Mouse (Mus musculus) hindbrain, embryonic 15.5 days (tissue): ENCODE results near the gene Ppp1r8. TPM values are rescaled to one million over a fixed set of nuclear protein-coding genes. Genes with fewer than 3 reads are reported as not detected.

Experiments used
- ATAC-seq: fragments of 200-750 bp; cut with Nextera tagmentation; 2 replicates; pipeline ENCODE4 v1.8.0; 2017; ENCODE audit warnings: low read depth, moderate number of reproducible peaks, moderate TSS enrichment; ENCODE audit not compliant: low FRiP score
- H3K27ac ChIP-seq: fragments of 300-500 bp; sonication (generic); replicated peaks from 2 replicates; pipeline ENCODE4 v1.5.1; 2015; ENCODE audit warnings: mild to moderate bottlenecking, inconsistent platforms
- H3K27me3 ChIP-seq: fragments of 300-500 bp; sonication (generic); 2 replicates; pipeline ENCODE4 v1.6.1; 2015; ENCODE audit warnings: control low read depth, inconsistent platforms
- H3K36me3 ChIP-seq: fragments of 300-500 bp; sonication (generic); 2 replicates; pipeline ENCODE4 v1.6.1; 2015; ENCODE audit warnings: control low read depth, inconsistent platforms
- H3K4me1 ChIP-seq: fragments of 300-500 bp; sonication (generic); replicated peaks from 2 replicates; pipeline ENCODE4 v1.6.1; 2015; ENCODE audit warnings: control low read depth, inconsistent platforms
- H3K4me2 ChIP-seq: fragments of 300-500 bp; sonication (generic); 2 replicates; pipeline ENCODE4 v1.6.1; 2015; ENCODE audit warnings: moderate library complexity, mild to moderate bottlenecking, inconsistent platforms
- H3K4me3 ChIP-seq: fragments of 300-500 bp; sonication (generic); 2 replicates; pipeline ENCODE4 v1.5.1; 2015; ENCODE audit warnings: mild to moderate bottlenecking, inconsistent platforms
- H3K9ac ChIP-seq: fragments of 300-500 bp; sonication (generic); 2 replicates; pipeline ENCODE4 v1.6.1; 2015; ENCODE audit warnings: inconsistent platforms
- H3K9me3 ChIP-seq: fragments of 300-500 bp; sonication (generic); 2 replicates; pipeline ENCODE4 v1.6.1; 2016; ENCODE audit warnings: control low read depth, inconsistent platforms
- WGBS: fragments of 180-500 bp; shearing (Covaris S2); methylation state at CpG from one replicate; pipeline ENCODE4 v1.1.7; 2015; 5-methylcytosine and 5-hydroxymethylcytosine counted together
- polyA plus RNA-seq: library from polyadenylated mRNA; unstranded; fragments of >200 nt; fragmentation: Nextera tagmentation; extraction: Ambion mirVana; gene quantifications from 2 replicates; pipeline ENCODE4 v1.2.1, GENCODE M21; 2015

Ppp1r8 gene
- 49.6 and 53.0 TPM in 2 replicates for polyA plus RNA-seq

DNA sequence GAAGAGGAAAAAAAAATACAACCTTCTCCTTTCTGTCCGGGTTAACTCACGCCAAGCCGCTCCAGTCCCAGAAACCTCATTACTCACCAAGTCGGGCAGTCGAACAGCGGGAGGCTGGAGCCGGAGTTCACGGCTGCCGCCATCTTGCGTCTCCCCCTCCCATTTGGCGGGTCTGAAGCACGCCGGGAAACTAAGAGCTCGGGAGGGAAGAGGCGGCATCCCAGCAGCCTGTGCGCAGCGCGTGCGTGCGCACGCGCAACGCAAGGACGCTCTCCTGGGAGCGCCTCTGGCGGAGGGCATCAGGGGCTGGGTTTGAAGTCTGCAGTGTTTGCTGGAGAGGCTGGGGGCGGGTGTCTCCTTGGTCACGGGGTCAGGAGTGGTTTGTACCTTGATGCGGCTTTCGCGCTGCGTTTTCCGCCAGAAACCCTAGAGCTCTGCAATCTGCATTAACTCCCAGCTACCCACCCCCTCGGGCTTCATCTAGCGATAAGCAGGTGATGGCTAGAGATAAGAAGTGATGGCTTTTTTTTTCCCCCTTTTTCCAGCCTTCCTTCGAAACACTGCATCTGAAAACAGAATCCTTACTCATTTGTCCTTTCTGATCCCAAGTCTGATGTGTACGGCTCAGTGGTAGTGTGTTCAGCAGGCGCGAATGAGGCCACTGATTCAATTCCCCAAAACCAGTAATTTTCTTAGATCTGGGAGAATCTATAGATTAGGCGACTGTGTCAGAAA, at the start of gene Ppp1r8:
Gene Ppp1r8, minus strand, starts transcription at position 200 of the 735 bp plus-strand sequence.
- Histone ChIP-seq H3K36me3 (peaks cover 26% of the 10 kb centered on the region), H3K4me2 (peak within 1 kb of the TSS; percentile 82), H3K9ac (peak within 1 kb of the TSS; percentile 67), H3K4me3 (peak within 1 kb of the TSS; percentile 61), H3K9me3 (no peaks in the 10 kb centered on the region), H3K27me3 (no peaks in the 10 kb centered on the region), H3K4me1 (peaks cover 18% of the 10 kb centered on the region), H3K27ac (peak within 1 kb of the TSS; percentile 92)
- under 1% methylated on average over 40 of the region's 40 CpGs for WGBS
- ATAC-seq = peak; percentile 98

DNA sequence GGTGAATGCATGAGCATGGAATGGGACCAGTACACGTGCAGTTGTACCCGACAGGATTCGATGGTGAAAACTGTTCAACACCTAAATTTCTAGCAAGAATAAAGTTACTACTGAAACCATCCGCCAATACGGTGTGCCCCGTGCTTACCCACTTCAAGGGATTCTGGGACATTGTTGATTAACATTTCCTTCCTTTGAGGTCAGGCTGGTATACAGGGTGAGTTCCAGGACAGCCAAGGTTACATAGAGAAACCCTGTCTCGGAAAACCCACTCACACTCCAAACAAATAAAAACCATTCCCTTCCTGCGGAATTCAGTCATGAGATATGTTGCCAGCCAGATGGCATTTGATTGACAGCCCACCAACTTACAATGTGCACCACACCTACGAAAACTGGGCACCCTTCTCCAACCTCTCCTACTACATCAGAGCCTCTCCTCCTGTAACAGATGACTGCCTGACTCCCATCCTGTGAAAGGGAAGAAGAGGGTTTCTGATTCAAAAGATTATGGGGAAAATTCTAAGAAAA, 41.9 kb upstream of the Ppp1r8 start:
- H3K4me3 ChIP-seq = peak overlapping the region; percentile 85
- H3K27me3 ChIP-seq = no peaks in the 10 kb centered on the region
- H3K4me1 ChIP-seq = peaks cover 29% of the 10 kb centered on the region
- H3K9ac ChIP-seq = peak overlapping the region; percentile 82
- no peak for ATAC-seq
- H3K9me3 ChIP-seq = no peaks in the 10 kb centered on the region
- 14% methylated on average over 9 of the region's 9 CpGs for WGBS
- H3K4me2 ChIP-seq = peak overlapping the region; percentile 87
- H3K36me3 ChIP-seq = no peaks in the 10 kb centered on the region
- peak overlapping the region; percentile 86 for H3K27ac ChIP-seq

DNA sequence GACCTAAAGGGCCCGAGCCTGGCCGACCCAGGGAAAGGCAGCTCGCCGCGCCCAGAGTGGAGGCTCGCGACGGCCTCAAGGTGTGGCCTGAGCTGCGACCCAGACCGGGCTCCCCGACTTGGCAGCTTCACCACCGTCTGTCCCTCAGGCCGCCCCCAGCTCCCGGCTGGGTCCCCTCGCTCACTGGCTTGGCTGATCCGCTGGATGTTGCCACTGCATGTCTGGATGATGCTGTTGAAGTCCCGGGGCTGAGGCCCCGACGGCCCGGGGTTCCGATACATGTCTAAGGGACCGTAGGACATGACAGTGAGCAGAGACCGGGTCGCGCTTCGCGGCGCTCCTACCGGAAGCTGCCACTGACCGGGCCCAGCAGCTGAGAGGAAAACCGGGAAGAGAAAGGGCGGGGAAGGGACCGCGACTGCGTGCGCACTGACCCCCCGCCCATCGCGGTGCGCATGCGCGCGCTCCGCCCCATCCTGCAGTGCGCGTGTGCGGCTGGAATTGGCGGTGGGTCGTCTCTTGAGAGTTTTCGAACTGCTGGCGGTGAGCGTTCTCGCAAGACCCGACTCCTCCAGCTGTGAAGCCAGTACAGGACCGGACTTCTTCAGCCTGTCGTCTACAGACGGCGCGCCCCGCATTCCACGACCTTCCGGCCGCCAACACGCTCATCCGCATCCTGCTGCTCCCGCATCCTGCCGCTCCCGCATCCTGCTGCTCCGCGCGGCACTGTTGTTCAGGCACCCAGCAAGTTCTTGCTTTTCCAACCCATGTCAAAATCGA, 41.3 kb upstream of the Ppp1r8 start, which contains the start of gene Stx12:
Gene Stx12, minus strand, starts transcription at position 446 of the 780 bp plus-strand sequence.
- Histone ChIP-seq H3K27ac (peak within 1 kb of the TSS; percentile 86), H3K27me3 (no peaks in the 10 kb centered on the region), H3K36me3 (no peaks in the 10 kb centered on the region), H3K4me3 (peak within 1 kb of the TSS; percentile 85), H3K4me1 (peaks cover 29% of the 10 kb centered on the region), H3K4me2 (peak within 1 kb of the TSS; percentile 87), H3K9ac (peak within 1 kb of the TSS; percentile 82), H3K9me3 (no peaks in the 10 kb centered on the region)
- ATAC-seq = peak; percentile 95
- whole genome bisulfite sequencing = under 1% methylated on average over 72 of the region's 72 CpGs

DNA sequence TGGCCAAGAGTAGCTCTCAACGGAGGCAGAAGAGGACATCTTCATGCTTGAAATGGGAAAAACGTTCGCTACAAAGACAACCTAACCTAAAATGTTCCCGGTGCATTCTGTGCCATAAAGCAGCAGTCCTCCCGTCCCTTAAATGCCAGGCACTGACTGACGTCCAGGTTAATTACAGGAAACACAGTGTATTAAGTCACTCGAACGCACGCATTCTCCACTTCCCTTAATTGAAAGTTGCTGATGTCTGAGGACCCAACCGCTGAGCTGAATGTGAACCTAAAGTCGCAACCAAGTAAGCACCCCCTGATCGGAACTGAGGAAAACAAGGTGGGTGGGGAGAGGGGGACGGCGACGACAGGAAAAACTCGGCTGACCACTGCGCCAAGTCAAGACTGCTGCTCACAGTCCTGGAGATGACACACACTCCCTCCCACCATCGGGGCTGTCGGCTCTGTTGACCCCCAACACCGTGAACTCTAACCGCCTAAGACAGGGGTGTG, 40.6 kb upstream of the Ppp1r8 start:
- Histone ChIP-seq H3K4me1 (peaks cover 29% of the 10 kb centered on the region), H3K9me3 (no peaks in the 10 kb centered on the region), H3K27me3 (no peaks in the 10 kb centered on the region), H3K27ac (peak overlapping the region; percentile 86), H3K9ac (peak overlapping the region; percentile 82), H3K4me2 (peak overlapping the region; percentile 87), H3K36me3 (no peaks in the 10 kb centered on the region), H3K4me3 (peak overlapping the region; percentile 85)
- 4% methylated on average over 21 of the region's 21 CpGs for WGBS
- no peak for ATAC-seq

DNA sequence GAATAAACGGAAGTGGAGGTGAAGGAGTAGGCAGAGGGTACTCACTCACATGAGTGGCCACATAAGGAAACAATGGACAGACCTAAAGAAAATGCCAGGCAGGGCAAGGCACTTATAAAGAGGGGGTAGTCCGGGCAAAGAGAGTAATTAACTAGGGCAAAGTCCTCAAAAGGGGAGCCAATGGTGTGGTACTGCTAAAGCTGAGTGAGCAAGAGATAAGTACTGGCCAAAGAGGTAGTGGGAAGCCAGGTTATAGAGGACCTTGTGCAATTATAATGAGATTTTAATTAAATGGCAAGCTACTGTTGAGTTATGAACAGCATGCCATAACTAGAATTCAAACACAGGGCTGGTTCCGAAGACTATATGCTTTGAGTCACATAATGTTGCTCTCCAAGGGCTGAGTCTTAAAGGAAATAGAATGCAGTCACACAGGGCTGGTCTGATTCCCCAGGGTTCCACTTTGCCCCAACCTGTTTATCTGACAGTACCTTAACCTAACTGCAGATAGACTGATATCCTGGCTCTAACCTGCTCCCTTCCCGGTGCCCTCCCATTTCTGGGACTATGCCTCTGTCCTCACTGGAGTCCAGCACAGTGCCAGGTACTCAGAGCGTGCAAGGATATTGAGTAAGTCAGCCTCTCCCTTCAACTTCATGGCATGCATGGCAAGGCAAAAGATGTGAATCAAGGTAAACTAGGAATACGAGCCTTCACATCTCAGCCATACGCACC, 31.6 kb upstream of the Ppp1r8 start:
- Histone ChIP-seq H3K27me3 (no peaks in the 10 kb centered on the region), H3K4me3 (no peak overlapping the region), H3K27ac (no peak overlapping the region), H3K4me2 (no peak overlapping the region), H3K4me1 (no peaks in the 10 kb centered on the region), H3K9me3 (no peaks in the 10 kb centered on the region), H3K36me3 (peaks cover 16% of the 10 kb centered on the region), H3K9ac (no peak overlapping the region)
- WGBS = 92% methylated on average over 7 of the region's 7 CpGs
- no peak for ATAC-seq

DNA sequence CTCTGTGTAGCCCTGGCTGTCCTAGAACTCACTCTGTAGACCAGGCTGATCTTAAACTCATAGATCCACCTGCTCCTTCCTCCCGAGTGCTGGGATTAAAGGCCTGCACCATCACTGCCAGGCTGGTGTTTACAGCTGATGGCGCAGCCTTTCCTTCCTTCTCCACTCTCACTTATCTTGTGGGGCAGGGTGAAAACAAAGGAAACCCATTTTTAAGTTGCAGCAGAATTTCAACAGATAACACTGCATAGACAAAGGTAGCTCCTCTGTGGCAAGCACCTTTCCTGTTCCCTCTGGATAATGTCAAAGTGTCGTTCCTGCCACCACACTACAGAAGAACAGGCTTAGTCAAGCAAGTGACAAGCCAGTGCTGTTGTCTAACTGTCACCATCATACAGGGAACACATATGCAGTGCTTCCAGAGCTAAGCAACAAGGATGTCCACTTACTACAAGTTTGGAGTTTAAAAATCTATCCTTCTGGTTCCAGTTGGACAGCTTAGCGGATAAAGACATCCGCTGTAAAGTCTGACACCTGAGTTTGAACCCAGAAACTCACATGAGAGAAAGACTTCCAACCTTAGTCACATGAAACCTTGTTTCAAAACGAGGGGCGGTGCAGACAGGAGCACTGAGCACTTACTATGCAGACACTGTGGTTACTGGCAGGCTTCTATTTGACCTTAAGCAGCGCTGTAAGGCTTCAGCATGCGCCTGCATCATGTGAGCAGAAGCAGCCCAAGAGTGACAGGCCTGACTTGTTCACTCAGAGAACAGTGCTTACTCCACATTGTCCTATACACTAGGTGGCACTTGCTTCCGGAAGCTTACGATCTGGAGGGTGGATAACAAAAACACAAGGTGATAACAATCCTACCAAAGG, 30.8 kb upstream of the Ppp1r8 start:
- H3K27me3 ChIP-seq = no peaks in the 10 kb centered on the region
- H3K9me3 ChIP-seq = no peaks in the 10 kb centered on the region
- no peak overlapping the region for H3K27ac ChIP-seq
- no peak overlapping the region for H3K9ac ChIP-seq
- peaks cover 25% of the 10 kb centered on the region for H3K36me3 ChIP-seq
- WGBS = 90% methylated on average over 11 of the region's 11 CpGs
- no peak overlapping the region for H3K4me3 ChIP-seq
- ATAC-seq = no peak
- H3K4me2 ChIP-seq = no peak overlapping the region
- H3K4me1 ChIP-seq = no peaks in the 10 kb centered on the region

DNA sequence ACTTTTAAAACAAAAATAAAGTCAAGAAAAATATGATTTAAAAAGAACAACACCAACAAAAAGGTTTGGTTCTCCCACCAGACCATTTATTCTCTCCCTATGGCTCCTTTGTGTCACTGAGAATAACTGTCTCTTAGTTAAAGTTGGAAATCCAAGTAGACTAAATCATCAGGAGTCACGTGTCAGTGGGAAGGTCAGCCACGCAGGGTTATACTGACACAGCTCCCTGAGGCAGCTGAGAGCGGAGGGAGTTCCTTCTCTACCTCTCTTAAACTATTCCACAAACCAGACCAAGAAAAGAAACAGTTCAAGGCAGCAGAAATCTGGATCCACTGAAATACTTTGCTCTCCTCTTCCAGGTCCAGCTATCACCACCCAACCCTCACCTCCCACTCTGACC, 28.1 kb upstream of the Ppp1r8 start:
- H3K4me3 ChIP-seq = no peak overlapping the region
- H3K4me2 ChIP-seq = no peak overlapping the region
- no peak for ATAC-seq
- no peak overlapping the region for H3K9ac ChIP-seq
- H3K36me3 ChIP-seq = peaks cover 50% of the 10 kb centered on the region
- H3K9me3 ChIP-seq = no peaks in the 10 kb centered on the region
- H3K4me1 ChIP-seq = no peaks in the 10 kb centered on the region
- H3K27ac ChIP-seq = no peak overlapping the region
- 98% methylated on average over 3 of the region's 3 CpGs for WGBS
- no peaks in the 10 kb centered on the region for H3K27me3 ChIP-seq

DNA sequence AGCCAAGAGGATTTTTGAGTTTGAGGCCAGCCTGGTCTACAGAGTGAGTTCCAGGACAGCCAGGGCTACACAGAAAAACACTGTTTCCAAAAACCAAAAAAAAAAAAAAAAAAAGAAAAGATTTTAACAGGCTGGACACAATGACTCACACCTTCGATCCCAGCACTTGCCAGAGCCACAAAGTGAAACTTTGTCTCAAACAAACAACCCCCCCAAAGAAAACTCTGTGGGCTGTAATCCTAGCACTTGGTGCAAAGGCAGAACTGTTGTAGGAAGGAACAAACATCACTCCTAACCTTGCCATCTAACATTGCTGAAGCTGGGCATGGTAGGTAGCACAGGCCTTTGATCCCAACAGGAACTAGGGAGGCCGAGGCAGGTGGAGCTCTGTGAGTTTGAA, 21.9 kb upstream of the Ppp1r8 start:
- H3K36me3 ChIP-seq = peaks cover 82% of the 10 kb centered on the region
- no peak for ATAC-seq

DNA sequence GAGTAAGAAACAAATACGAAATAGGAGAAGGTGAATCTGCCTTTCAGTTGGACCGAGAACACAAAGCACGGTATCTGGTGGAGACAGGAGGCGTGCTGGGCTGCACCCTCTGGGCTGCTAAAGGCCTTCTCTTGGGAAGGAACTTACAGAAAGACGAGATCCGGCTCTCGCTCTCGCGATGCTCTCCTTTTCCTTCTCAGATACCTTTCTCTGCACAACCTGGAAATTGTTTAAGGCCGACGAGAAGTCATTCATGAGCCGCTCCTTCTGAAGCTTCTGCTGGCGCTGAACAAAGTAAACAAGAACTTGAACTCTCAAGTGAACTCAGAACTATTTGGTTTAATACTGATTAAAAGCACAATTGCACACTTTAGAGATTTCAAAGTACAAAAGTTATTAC, 20.0 kb upstream of the Ppp1r8 start:
- H3K27me3 ChIP-seq = no peaks in the 10 kb centered on the region
- peaks cover 80% of the 10 kb centered on the region for H3K36me3 ChIP-seq
- no peaks in the 10 kb centered on the region for H3K4me1 ChIP-seq
- no peak overlapping the region for H3K4me2 ChIP-seq
- no peak for ATAC-seq
- H3K27ac ChIP-seq = no peak overlapping the region
- no peaks in the 10 kb centered on the region for H3K9me3 ChIP-seq
- no peak overlapping the region for H3K4me3 ChIP-seq
- WGBS = 94% methylated on average over 13 of the region's 13 CpGs
- H3K9ac ChIP-seq = no peak overlapping the region

More for the DNA sequence above, 21.9 kb upstream of the Ppp1r8 start:
- no peaks in the 10 kb centered on the region for H3K9me3 ChIP-seq
- no peak overlapping the region for H3K4me2 ChIP-seq
- H3K9ac ChIP-seq = no peak overlapping the region
- no peaks in the 10 kb centered on the region for H3K4me1 ChIP-seq
- no peak overlapping the region for H3K4me3 ChIP-seq
- WGBS = 97% methylated on average over 2 of the region's 2 CpGs
- no peak overlapping the region for H3K27ac ChIP-seq
- H3K27me3 ChIP-seq = no peaks in the 10 kb centered on the region

DNA sequence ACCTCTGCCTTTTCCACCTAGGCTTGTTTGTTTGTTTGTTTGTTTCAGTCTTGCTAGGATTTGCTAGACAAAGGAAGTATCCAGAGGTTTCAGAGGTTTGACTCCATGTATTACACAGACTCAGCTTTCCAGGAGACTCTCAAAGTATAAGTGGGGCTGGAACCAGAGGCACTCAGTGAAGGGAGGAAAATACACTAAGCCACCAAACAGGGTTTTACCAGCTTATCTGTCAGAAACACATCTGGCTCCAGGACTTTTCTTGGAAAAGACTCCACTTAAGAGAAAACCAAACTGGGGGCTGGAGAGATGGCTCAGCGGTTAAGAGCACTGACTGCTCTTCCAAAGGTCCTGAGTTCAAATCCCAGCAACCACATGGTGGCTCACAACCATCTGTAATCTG, 17.9 kb upstream of the Ppp1r8 start:
- no peak for ATAC-seq

DNA sequence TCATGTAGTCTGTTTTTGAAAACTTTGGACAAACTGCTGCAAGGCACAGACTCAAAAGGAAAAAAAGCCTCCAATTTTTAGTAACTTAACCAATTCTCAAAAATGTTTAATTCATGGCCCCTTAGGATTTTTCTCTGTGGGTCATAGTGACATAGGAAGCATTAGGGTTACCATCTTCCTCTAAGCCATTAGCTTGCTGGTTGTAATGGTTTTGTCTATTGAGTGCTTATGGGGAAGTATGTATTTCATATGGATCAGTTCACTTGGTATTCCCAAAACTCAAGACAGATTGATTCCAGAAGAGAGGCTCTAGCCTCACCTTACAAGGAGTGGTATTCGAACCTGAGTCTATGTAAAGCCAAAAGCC, 719 bp upstream of the Ppp1r8 start:
- ATAC-seq = no peak
- 88% methylated on average over 1 of the region's 1 CpGs for WGBS
- Histone ChIP-seq H3K27ac (peak overlapping the region; percentile 92), H3K9me3 (no peaks in the 10 kb centered on the region), H3K27me3 (no peaks in the 10 kb centered on the region), H3K36me3 (peaks cover 26% of the 10 kb centered on the region), H3K4me1 (peaks cover 18% of the 10 kb centered on the region), H3K4me3 (peak overlapping the region; percentile 61), H3K9ac (peak overlapping the region; percentile 67), H3K4me2 (peak overlapping the region; percentile 82)

More for the DNA sequence above, 17.9 kb upstream of the Ppp1r8 start:
- H3K27me3 ChIP-seq = no peaks in the 10 kb centered on the region
- 94% methylated on average over 1 of the region's 1 CpGs for WGBS
- H3K36me3 ChIP-seq = peaks cover 81% of the 10 kb centered on the region
- no peak overlapping the region for H3K27ac ChIP-seq
- no peak overlapping the region for H3K4me2 ChIP-seq
- no peak overlapping the region for H3K9ac ChIP-seq
- no peaks in the 10 kb centered on the region for H3K4me1 ChIP-seq
- no peak overlapping the region for H3K4me3 ChIP-seq
- H3K9me3 ChIP-seq = no peaks in the 10 kb centered on the region
